Mouse (Mus musculus): ENCODE data around the gene Mgat4e.

DNA sequence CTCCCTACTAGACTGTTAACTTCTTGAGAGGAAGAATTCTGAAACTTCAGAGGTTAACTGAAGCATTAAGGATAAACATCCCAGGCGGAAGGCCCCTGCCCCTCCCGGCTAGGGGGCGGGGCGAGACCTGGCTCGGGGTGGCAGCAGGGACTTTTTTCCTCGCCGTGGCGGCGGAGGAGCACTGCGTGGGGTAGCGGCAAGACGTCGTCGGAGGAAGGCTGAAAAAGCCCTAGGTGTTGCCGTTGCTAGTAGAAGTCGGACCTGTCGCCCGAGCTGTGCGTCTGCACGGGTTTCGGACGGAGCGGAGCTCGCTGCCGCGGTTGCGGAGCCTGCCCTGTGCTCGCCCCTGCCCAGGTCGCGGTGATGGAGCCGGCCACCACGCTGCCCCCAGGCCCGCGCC, 10.5 kb upstream of the Mgat4e start, which contains the start of gene Kdm5b:
- TF ChIP-seq CTCF (IDR thresholded peaks at IDR 0.05; ENCODE audit: control insufficient read depth, insufficient read depth, insufficient replicate concordance, low read depth, low read length) (no peak), POLR2A (IDR thresholded peaks at IDR 0.05; ENCODE audit: control insufficient read depth, low read depth, low read length) (peak; percentile 100)

Data from testis, adult 2 months (tissue).